Mouse (Mus musculus) MEL (cell line): Measurements from ENCODE around the gene Hsf5.

ENCODE experiments used
- CTCF ChIP-seq, 3 experiments: IDR thresholded peaks in 2 of 3; conservative IDR thresholded peaks in 1 of 3; 2 replicates each; pipeline ENCODE4 v1.5.1; 2011 to 2012; ENCODE audit warnings: low read length in 3 of 3, low read depth in 2 of 3, mild to moderate bottlenecking in 2 of 3, improper control_type of control experiment in 1 of 3, inconsistent platforms in 1 of 3, mixed read lengths in 1 of 3, moderate library complexity in 1 of 3; ENCODE audit not compliant: control insufficient read depth in 1 of 3, insufficient read depth in 1 of 3, poor library complexity in 1 of 3, severe bottlenecking in 1 of 3
- USF1 ChIP-seq: IDR thresholded peaks from 2 replicates; pipeline ENCODE4 v1.6.1; 2014; ENCODE audit warnings: low read depth, mild to moderate bottlenecking, inconsistent platforms, low read length, improper control_type of control experiment, moderate library complexity

DNA sequence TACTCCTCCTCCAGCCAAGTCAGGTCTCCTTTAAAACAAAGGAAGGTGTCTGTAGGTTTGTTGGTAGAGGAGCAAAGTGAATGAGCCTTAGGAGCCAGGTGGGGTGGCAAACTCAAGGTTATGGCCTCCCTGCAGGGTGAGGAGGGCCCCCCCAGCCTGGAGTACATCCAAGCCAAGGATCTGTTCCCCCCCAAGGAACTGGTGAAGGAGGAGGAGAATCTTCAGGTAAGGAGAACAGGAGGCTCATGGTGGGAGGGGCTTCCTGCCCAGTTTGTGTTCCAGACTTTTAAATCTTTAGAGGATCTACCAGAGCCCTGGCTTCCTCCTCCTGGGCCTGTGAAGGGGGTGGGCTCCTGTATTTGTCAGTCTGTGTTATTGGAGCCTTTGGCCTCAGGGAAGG is 19.9 kb upstream of the Hsf5 start:
- TF ChIP-seq CTCF (IDR thresholded peaks at IDR 0.05 in 2 of 3, conservative IDR thresholded peaks at IDR 0.05 in 1 of 3; ENCODE audit: control insufficient read depth in 1 of 3, insufficient read depth in 1 of 3, low read depth in 2 of 3, low read length in 3 of 3, poor library complexity in 1 of 3, severe bottlenecking in 1 of 3): no peak
- TF ChIP-seq USF1: no peak
